Mouse (Mus musculus) kidney, postnatal 4 days (tissue): ENCODE data around the gene Agpat1.

Source experiments
- DNase-seq, 2 experiments: peaks; one replicate each; pipeline ENCODE4 v3.0.0; 2021; ENCODE audit warnings: mixed read lengths in 2 of 2

The Agpat1 gene

GRCm38 (mm10) chr17:34604061-34604508 is at the start of gene Agpat1:
Gene Agpat1 (plus strand): TSS chr17:34604262.
- peak; percentile 98 to 99 for DNase-seq

- DNase-seq, result peak; percentile 91
These were observed 48.6 kb upstream of the Agpat1 start for GRCm38 (mm10) chr17:34555483-34555882.

GRCm38 (mm10) chr17:34556406-34556805 is 47.7 kb upstream of the Agpat1 start:
- no peak for DNase-seq

GRCm38 (mm10) chr17:34557411-34557810 is 46.7 kb upstream of the Agpat1 start:
- DNase-seq, result no peak

- DNase-seq, result no peak
These were observed 44.9 kb upstream of the Agpat1 start for GRCm38 (mm10) chr17:34559116-34559515.

- DNase-seq, result no peak
These were observed 44.2 kb upstream of the Agpat1 start for GRCm38 (mm10) chr17:34559895-34560294.

- no peak for DNase-seq
These were observed 43.6 kb upstream of the Agpat1 start for GRCm38 (mm10) chr17:34560438-34560837.

- DNase-seq, result no peak
These were observed 42.9 kb upstream of the Agpat1 start for GRCm38 (mm10) chr17:34561200-34561599.

GRCm38 (mm10) chr17:34562595-34562994 is 41.5 kb upstream of the Agpat1 start:
- no peak for DNase-seq

- DNase-seq, result no peak
These were observed 40.7 kb upstream of the Agpat1 start for GRCm38 (mm10) chr17:34563354-34563753.

- peak; percentile 57 to 73 for DNase-seq
These were observed 40.0 kb upstream of the Agpat1 start, which contains the start of gene Notch4 for GRCm38 (mm10) chr17:34564003-34564421. Gene Notch4 (plus strand): TSS chr17:34564268.

- DNase-seq, result peak; percentile 50 to 71
These were observed 39.3 kb upstream of the Agpat1 start for GRCm38 (mm10) chr17:34564796-34565195.

GRCm38 (mm10) chr17:34567311-34567710 is 36.8 kb upstream of the Agpat1 start:
- DNase-seq, result peak in 1 of 2 experiments; percentile 43

GRCm38 (mm10) chr17:34568421-34568820 is 35.6 kb upstream of the Agpat1 start:
- DNase-seq, result no peak

- DNase-seq, result no peak
These were observed 34.1 kb upstream of the Agpat1 start for GRCm38 (mm10) chr17:34569919-34570318.

GRCm38 (mm10) chr17:34571875-34572274 is 32.2 kb upstream of the Agpat1 start:
- peak in 1 of 2 experiments; percentile 35 for DNase-seq

GRCm38 (mm10) chr17:34572361-34572760 is 31.7 kb upstream of the Agpat1 start:
- DNase-seq, result peak in 1 of 2 experiments; percentile 49

- no peak for DNase-seq
These were observed 27.5 kb upstream of the Agpat1 start for GRCm38 (mm10) chr17:34576577-34576976.

GRCm38 (mm10) chr17:34578070-34578469 is 26.0 kb upstream of the Agpat1 start:
- no peak for DNase-seq

- no peak for DNase-seq
These were observed 21.5 kb upstream of the Agpat1 start for GRCm38 (mm10) chr17:34582528-34582927.

- DNase-seq, result no peak
These were observed 20.7 kb upstream of the Agpat1 start for GRCm38 (mm10) chr17:34583397-34583796.

GRCm38 (mm10) chr17:34583819-34584218 is 20.2 kb upstream of the Agpat1 start:
- no peak for DNase-seq

- DNase-seq, result no peak
These were observed 18.9 kb upstream of the Agpat1 start for GRCm38 (mm10) chr17:34585121-34585520.

- DNase-seq, result no peak
These were observed 17.9 kb upstream of the Agpat1 start for GRCm38 (mm10) chr17:34585877-34586771.
